Mouse (Mus musculus) midbrain, embryonic 13.5 days (tissue): ENCODE measurements around the gene B130006D01Rik. TPM values are rescaled to one million over a fixed set of nuclear protein-coding genes. Genes with fewer than 3 reads are reported as not detected.

ENCODE experiments used
- ATAC-seq: fragments of 200-750 bp; cut with Nextera tagmentation; 2 replicates; pipeline ENCODE4 v1.8.0; 2017; ENCODE audit warnings: mild to moderate bottlenecking, moderate TSS enrichment, moderate library complexity
- H3K27ac ChIP-seq: fragments of 300-500 bp; sonication (generic); 2 replicates; pipeline ENCODE4 v1.5.1; 2015; ENCODE audit warnings: inconsistent platforms, mild to moderate bottlenecking, moderate library complexity
- H3K27me3 ChIP-seq: fragments of 300-500 bp; sonication (generic); 2 replicates; pipeline ENCODE4 v1.6.1; 2015; ENCODE audit warnings: mild to moderate bottlenecking, inconsistent platforms
- H3K36me3 ChIP-seq: fragments of 300-500 bp; sonication (generic); 2 replicates; pipeline ENCODE4 v1.6.1; 2015; ENCODE audit warnings: mild to moderate bottlenecking, inconsistent platforms
- H3K4me1 ChIP-seq: fragments of 300-500 bp; sonication (generic); replicated peaks from 2 replicates; pipeline ENCODE4 v1.6.1; 2015; ENCODE audit warnings: inconsistent platforms
- H3K4me2 ChIP-seq: fragments of 300-500 bp; sonication (generic); replicated peaks from 2 replicates; pipeline ENCODE4 v1.6.1; 2015; ENCODE audit warnings: moderate library complexity, mild to moderate bottlenecking, inconsistent platforms
- H3K4me3 ChIP-seq: fragments of 300-500 bp; sonication (generic); replicated peaks from 2 replicates; pipeline ENCODE4 v1.5.1; 2015; ENCODE audit warnings: mild to moderate bottlenecking, inconsistent platforms
- H3K9ac ChIP-seq: fragments of 300-500 bp; sonication (generic); replicated peaks from 2 replicates; pipeline ENCODE4 v1.6.1; 2015; ENCODE audit warnings: mild to moderate bottlenecking, inconsistent platforms
- H3K9me3 ChIP-seq: fragments of 300-500 bp; sonication (generic); 2 replicates; pipeline ENCODE4 v1.6.1; 2016; ENCODE audit warnings: mild to moderate bottlenecking, inconsistent platforms
- WGBS: fragments of 180-500 bp; shearing (Covaris S2); methylation state at CpG from one replicate; pipeline ENCODE4 v1.1.7; 2015; 5-methylcytosine and 5-hydroxymethylcytosine counted together
- polyA plus RNA-seq: library from polyadenylated mRNA; unstranded; fragments of >200 nt; fragmentation: Nextera tagmentation; extraction: Ambion mirVana; gene quantifications from 2 replicates; pipeline ENCODE4 v1.2.1, GENCODE M21; 2015

Gene B130006D01Rik
- polyA plus RNA-seq, 1 experiment from 2014 or later: 1.5 TPM

GRCm38 (mm10) chr11:95700778-95701739 is 22.3 kb upstream of the B130006D01Rik start:
- Histone ChIP-seq H3K27me3 (no peaks in the 10 kb centered on the region), H3K27ac (no peak overlapping the region), H3K36me3 (no peaks in the 10 kb centered on the region), H3K9me3 (no peaks in the 10 kb centered on the region), H3K4me3 (no peak overlapping the region), H3K9ac (no peak overlapping the region), H3K4me2 (no peak overlapping the region), H3K4me1 (no peaks in the 10 kb centered on the region)
- 94% methylated on average over 13 of the region's 13 CpGs for WGBS
- no peak for ATAC-seq

GRCm38 (mm10) chr11:95704032-95704969 is 19.1 kb upstream of the B130006D01Rik start:
- Histone ChIP-seq H3K9ac (no peak overlapping the region), H3K4me2 (no peak overlapping the region), H3K4me3 (no peak overlapping the region), H3K4me1 (no peaks in the 10 kb centered on the region), H3K36me3 (no peaks in the 10 kb centered on the region), H3K9me3 (no peaks in the 10 kb centered on the region), H3K27ac (no peak overlapping the region), H3K27me3 (no peaks in the 10 kb centered on the region)
- WGBS: 91% methylated on average over 12 of the region's 12 CpGs
- no peak for ATAC-seq

- Histone ChIP-seq H3K4me3 (no peak overlapping the region), H3K4me2 (no peak overlapping the region), H3K27ac (no peak overlapping the region), H3K4me1 (no peaks in the 10 kb centered on the region), H3K9ac (no peak overlapping the region), H3K27me3 (no peaks in the 10 kb centered on the region), H3K9me3 (no peaks in the 10 kb centered on the region), H3K36me3 (no peaks in the 10 kb centered on the region)
- WGBS: 60% methylated on average over 4 of the region's 4 CpGs
- no peak for ATAC-seq
These were observed 18.4 kb upstream of the B130006D01Rik start for GRCm38 (mm10) chr11:95704970-95705330.

- no peaks in the 10 kb centered on the region for H3K9me3 ChIP-seq
- H3K36me3 ChIP-seq: no peaks in the 10 kb centered on the region
- no peak overlapping the region for H3K4me3 ChIP-seq
- no peak overlapping the region for H3K4me2 ChIP-seq
- peaks cover 11% of the 10 kb centered on the region for H3K4me1 ChIP-seq
- no peak overlapping the region for H3K27ac ChIP-seq
- ATAC-seq: no peak
- no peaks in the 10 kb centered on the region for H3K27me3 ChIP-seq
- no peak overlapping the region for H3K9ac ChIP-seq
- WGBS: 94% methylated on average over 6 of the region's 6 CpGs
These were observed 13.8 kb upstream of the B130006D01Rik start for GRCm38 (mm10) chr11:95709534-95710040.

- Histone ChIP-seq H3K4me3 (no peak overlapping the region), H3K4me2 (no peak overlapping the region), H3K36me3 (no peaks in the 10 kb centered on the region), H3K27me3 (no peaks in the 10 kb centered on the region), H3K4me1 (peaks cover 20% of the 10 kb centered on the region), H3K27ac (no peak overlapping the region), H3K9me3 (no peaks in the 10 kb centered on the region), H3K9ac (no peak overlapping the region)
- 83% methylated on average over 7 of the region's 7 CpGs for WGBS
- no peak for ATAC-seq
These were observed 12.9 kb upstream of the B130006D01Rik start for GRCm38 (mm10) chr11:95710478-95710877.

GRCm38 (mm10) chr11:95712085-95712562 is 11.3 kb upstream of the B130006D01Rik start:
- Histone ChIP-seq H3K9ac (peak overlapping the region; percentile 98), H3K4me1 (peaks cover 33% of the 10 kb centered on the region), H3K36me3 (no peaks in the 10 kb centered on the region), H3K9me3 (no peaks in the 10 kb centered on the region), H3K27me3 (no peaks in the 10 kb centered on the region), H3K4me3 (peak overlapping the region; percentile 95), H3K4me2 (peak overlapping the region; percentile 88), H3K27ac (peak overlapping the region; percentile 98)
- peak; percentile 37 for ATAC-seq
- WGBS: 35% methylated on average over 12 of the region's 12 CpGs

- Histone ChIP-seq H3K4me2 (peak within 1 kb of the TSS; percentile 88), H3K9ac (peak within 1 kb of the TSS; percentile 98), H3K36me3 (no peaks in the 10 kb centered on the region), H3K27me3 (no peaks in the 10 kb centered on the region), H3K4me1 (peaks cover 36% of the 10 kb centered on the region), H3K27ac (peak within 1 kb of the TSS; percentile 98), H3K4me3 (peak within 1 kb of the TSS; percentile 95), H3K9me3 (no peaks in the 10 kb centered on the region)
- ATAC-seq: peak; percentile 89
- under 1% methylated on average over 22 of the region's 103 CpGs for WGBS
These were observed 10.7 kb upstream of the B130006D01Rik start, which contains the start of gene Zfp652 for GRCm38 (mm10) chr11:95712563-95713224. Gene Zfp652, plus strand, starts transcription at chr11:95712673.

GRCm38 (mm10) chr11:95713225-95713810 is 10.1 kb upstream of the B130006D01Rik start:
- Histone ChIP-seq H3K9me3 (no peaks in the 10 kb centered on the region), H3K9ac (peak overlapping the region; percentile 98), H3K4me2 (peak overlapping the region; percentile 88), H3K27me3 (no peaks in the 10 kb centered on the region), H3K36me3 (no peaks in the 10 kb centered on the region), H3K27ac (peak overlapping the region; percentile 98), H3K4me3 (peak overlapping the region; percentile 95), H3K4me1 (peaks cover 36% of the 10 kb centered on the region)
- ATAC-seq: peak; percentile 77
- under 1% methylated on average over 22 of the region's 49 CpGs for WGBS

GRCm38 (mm10) chr11:95713811-95714241 is 9.6 kb upstream of the B130006D01Rik start:
- peak overlapping the region; percentile 98 for H3K9ac ChIP-seq
- no peaks in the 10 kb centered on the region for H3K27me3 ChIP-seq
- peaks cover 36% of the 10 kb centered on the region for H3K4me1 ChIP-seq
- peak overlapping the region; percentile 95 for H3K4me3 ChIP-seq
- peak overlapping the region; percentile 98 for H3K27ac ChIP-seq
- ATAC-seq: 0 out of 2 replicates have a peak, but pooled peaks have one; percentile 18
- peak overlapping the region; percentile 88 for H3K4me2 ChIP-seq
- no peaks in the 10 kb centered on the region for H3K36me3 ChIP-seq
- WGBS: 0% methylated on average over 13 of the region's 13 CpGs
- no peaks in the 10 kb centered on the region for H3K9me3 ChIP-seq

GRCm38 (mm10) chr11:95714411-95714810 is 9.0 kb upstream of the B130006D01Rik start:
- no peak for ATAC-seq
- Histone ChIP-seq H3K27ac (peak overlapping the region; percentile 98), H3K4me1 (peaks cover 36% of the 10 kb centered on the region), H3K4me2 (peak overlapping the region; percentile 88), H3K9me3 (no peaks in the 10 kb centered on the region), H3K4me3 (peak overlapping the region; percentile 95), H3K9ac (peak overlapping the region; percentile 98), H3K36me3 (no peaks in the 10 kb centered on the region), H3K27me3 (no peaks in the 10 kb centered on the region)
- 44% methylated on average over 7 of the region's 7 CpGs for WGBS

- no peaks in the 10 kb centered on the region for H3K27me3 ChIP-seq
- 66% methylated on average over 8 of the region's 8 CpGs for WGBS
- H3K9ac ChIP-seq: no peak overlapping the region
- no peaks in the 10 kb centered on the region for H3K36me3 ChIP-seq
- H3K4me2 ChIP-seq: no peak overlapping the region
- H3K27ac ChIP-seq: no peak overlapping the region
- H3K4me3 ChIP-seq: no peak overlapping the region
- H3K9me3 ChIP-seq: no peaks in the 10 kb centered on the region
- H3K4me1 ChIP-seq: peaks cover 36% of the 10 kb centered on the region
- no peak for ATAC-seq
These were observed 7.3 kb upstream of the B130006D01Rik start for GRCm38 (mm10) chr11:95716136-95716535.
